Mouse (Mus musculus) cerebellum, adult (tissue): ENCODE measurements around the gene Plod1.

Experiments
- ATAC-seq: cut with Nextera tagmentation; 2 replicates; pipeline ENCODE4 v1.9.2; 2017; ENCODE audit warnings: mild to moderate bottlenecking, moderate library complexity, mixed read lengths; ENCODE audit not compliant: insufficient number of reproducible peaks, low FRiP score, low TSS enrichment

Gene Plod1

DNA sequence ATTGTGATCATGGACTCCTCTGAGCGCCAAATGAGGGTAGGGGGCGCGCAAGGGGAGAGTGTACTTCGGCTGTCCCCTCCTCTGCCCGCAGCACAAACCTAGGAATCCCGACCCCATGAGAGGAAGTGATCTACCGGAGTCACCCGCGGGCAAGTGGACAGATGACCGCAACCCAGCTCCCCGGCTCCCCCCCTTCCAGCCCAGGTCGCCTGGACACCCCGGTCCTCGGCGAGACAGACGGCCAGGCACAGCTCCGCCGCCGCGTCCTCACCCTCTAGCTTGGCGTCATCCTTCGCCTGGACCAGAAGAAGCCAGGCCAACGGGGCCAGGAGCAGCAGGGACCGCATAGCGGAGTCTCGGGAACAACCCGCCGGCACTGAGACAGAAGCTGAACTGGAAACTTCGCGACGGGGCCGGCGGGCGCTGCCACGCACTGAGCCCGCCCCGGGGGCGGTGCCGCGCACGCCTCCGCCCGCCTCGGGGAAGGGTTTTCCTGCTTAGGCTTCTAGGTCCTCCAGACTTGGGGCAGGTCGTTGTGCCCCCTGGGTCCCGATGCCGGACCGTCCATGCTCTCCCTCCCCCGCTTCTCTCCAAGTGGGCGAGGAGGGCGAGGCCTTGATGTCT is at the start of gene Plod1:
Plod1 (minus strand) TSS at position 437 of the 624 bp plus-strand sequence.
- ATAC-seq, result peak; percentile 28

- ATAC-seq, result no peak
These were observed 48.9 kb upstream of the Plod1 start, which contains the start of gene Nppb for GRCm38 (mm10) chr4:147985205-147986132. Nppb (plus strand) TSS chr4:147985788.

DNA sequence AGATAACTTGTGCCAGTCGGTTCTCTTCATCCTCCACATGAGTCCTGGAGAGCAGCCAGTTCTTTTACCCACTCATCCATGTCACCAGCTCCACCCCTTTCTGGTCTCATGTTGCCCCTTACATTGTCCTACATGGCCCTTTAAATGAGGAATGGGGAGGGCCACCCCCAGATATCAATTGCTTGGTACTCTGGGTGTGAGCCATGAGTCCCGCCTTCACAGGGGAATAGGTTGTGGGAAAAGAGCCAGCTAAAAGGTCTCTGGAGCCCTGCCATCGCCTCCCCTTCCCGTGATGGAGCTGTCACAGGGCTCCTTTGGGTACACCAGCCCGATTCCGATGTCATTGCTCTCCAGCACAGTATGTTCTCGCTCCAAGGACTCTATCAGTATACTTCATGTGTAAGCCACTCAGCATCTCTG is 42.9 kb upstream of the Plod1 start:
- no peak for ATAC-seq

GRCm38 (mm10) chr4:147978391-147978790 is 41.8 kb upstream of the Plod1 start:
- no peak for ATAC-seq

DNA sequence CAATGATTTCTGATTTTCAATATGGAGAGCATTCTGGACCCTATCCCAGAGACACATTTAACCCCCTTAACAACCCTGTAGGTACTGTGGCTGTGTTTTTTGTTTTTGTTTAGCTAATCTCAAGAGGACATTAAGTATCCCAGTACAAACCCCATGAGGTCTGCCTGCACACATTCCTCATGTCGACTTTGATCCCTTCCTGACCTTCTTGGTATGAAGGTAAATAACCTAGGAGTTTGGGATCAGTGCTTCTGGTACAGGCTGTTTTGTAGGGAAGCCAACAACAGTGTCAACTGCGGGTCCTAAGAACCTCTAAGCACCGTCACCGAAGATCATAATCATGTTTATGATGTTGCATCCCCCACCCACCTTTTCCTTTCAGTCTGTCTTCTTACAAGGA is 41.2 kb upstream of the Plod1 start:
- no peak for ATAC-seq

GRCm38 (mm10) chr4:147976237-147976636 is 39.7 kb upstream of the Plod1 start:
- ATAC-seq, result no peak

DNA sequence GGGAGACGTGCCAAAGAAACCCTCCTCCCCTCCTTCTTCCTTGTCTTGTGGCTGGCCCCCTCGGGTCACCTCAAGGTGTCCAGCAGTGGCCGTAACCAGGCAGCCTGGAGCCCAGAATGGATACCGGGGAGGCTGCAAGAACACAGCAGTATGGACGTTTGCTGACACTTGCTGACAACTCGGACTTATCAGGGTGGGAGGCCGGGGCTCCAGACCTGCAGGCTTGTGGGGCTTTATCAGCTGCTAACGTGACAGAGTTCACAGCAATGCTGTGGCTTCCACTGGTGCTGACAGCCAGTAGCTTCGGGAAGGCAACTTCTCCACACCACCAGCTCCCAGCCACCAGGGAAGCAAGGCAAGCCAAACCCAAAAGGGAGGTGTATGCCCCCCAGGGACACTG is 32.8 kb upstream of the Plod1 start:
- ATAC-seq, result no peak

DNA sequence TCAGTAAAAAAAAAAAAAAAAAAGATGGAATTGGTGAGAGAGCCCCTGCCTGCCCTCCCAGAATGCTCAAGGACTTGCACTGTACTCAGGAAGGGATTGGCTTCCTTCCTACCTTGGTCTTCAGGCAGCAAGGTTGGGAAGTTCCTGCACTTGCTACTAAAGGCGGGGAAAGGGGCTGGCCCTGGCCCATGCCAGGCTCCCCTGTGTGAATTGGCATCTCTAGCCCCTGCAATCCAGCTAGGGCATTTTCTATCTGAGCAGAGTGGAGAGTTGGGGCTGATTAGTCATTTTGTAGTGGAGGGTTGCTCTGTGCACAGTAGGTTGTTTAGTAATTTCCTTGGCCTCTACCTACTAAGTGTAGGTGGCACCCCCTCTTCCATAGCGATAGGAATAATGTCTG is 32.2 kb upstream of the Plod1 start:
- no peak for ATAC-seq

DNA sequence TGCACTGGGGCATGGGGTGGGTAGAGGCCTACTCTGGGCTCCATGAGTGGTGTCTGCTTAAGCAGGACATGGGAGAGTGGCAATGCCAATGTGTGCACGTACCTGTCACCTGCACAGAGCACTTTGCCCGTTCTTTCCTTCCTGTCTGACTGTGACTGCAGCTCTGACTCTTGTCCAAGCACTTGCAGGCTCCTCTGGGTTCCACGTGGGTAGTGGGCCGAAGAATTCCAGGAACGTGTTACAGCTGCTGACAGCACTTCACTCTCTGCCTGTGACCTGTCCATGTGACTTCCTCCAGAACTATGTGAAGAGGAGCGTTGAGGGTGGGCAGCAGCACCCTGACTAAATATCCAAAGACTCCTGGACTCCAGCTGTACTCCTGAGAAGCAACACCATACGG is 29.1 kb upstream of the Plod1 start:
- no peak for ATAC-seq

GRCm38 (mm10) chr4:147963623-147964022 is 27.1 kb upstream of the Plod1 start:
- ATAC-seq, result no peak

GRCm38 (mm10) chr4:147962781-147963180 is 26.2 kb upstream of the Plod1 start:
- no peak for ATAC-seq

GRCm38 (mm10) chr4:147959881-147960831 is 23.6 kb upstream of the Plod1 start:
- 0 out of 2 replicates have a peak, but pooled peaks have one; percentile 26 for ATAC-seq

- no peak for ATAC-seq
These were observed 20.6 kb upstream of the Plod1 start for GRCm38 (mm10) chr4:147957141-147957540.

DNA sequence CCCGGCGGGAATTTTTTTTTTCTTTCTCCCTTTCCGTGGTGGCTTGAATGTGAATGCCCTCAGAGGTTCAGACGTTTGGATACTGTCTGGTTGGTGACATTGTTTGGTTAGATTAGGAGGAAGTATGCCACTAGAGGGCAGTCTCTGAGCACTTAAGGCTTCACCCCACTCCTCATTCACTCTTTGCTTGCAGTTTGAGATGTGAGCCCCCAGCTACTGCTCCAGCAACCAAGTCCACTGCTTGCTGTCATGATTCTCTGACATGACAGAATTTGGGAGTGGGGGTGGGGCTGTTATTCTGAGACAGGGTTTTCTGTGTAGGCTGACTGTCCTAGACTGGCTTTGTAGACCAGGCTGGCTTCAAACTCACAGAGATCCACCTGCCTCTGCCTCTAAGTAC is 17.0 kb upstream of the Plod1 start:
- no peak for ATAC-seq

DNA sequence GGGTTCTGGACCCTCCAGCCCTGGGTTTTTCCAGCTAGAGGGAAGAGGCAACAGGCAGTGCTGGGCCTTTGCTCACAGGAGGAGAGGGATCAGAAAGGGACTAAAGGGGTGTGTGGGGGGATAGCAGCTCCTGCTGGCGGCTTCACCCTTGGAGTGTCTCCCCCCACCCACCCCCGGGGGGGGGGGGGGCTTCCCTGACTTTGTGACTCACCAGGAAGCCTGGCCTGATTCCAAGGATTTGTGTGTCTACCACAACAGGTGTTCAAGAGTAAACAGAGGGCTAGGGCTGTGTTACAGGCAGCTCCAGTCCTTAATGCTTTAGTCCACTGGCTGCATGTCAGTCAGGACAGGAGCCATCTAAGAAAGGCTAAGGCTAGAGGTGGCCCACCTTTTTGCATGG is 10.9 kb upstream of the Plod1 start:
- no peak for ATAC-seq

DNA sequence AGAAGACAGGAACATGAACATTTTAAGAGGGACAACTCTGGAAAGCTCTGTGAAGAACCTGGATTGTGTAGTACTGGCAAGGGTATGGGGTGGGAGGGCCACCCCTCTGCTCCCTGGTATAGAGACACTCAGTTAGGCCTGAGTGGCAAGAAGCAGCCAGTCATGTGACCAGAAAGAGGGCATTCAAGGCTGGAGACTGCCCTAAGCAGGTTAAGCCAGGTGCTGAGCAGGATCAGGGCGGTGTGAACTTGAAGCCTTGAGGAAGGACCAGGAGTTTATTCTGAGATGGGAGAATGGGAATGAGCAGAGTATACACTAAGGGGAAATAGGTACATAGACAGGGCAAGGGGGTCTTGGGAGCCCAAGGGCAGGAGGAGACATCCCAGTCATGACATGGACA is 6.4 kb upstream of the Plod1 start:
- no peak for ATAC-seq

GRCm38 (mm10) chr4:147941045-147942020 is 4.8 kb upstream of the Plod1 start:
- peak; percentile 36; the same call in 1 of the 2 replicates for ATAC-seq

DNA sequence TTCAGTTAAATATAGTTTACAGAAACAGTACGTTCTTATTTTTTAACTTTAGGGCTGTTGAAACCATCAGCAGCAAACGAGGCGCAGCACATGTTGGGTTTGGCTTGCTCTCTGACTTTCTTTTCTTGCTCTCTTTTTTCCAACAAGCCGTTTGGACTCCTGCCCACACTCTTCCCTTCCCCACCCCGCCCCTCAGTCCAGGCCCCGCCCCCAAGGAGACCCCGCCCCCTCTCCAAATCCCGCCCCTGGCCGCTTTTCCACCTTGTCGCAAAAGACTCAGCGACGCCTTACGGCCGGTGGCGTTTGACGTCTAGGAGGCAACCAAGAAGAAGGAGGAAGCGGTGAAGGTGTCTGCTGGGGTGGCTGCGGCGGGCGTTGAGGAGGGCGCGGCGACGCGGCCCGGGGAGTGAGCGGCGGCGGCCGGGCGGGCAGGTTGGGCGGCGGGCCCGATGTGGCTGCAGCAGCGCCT is 4.0 kb upstream of the Plod1 start, which contains the start of gene 2510039O18Rik:
2510039O18Rik (plus strand) TSS at position 320 of the 469 bp plus-strand sequence.
- peak; percentile 41; the same call in 1 of the 2 replicates for ATAC-seq

GRCm38 (mm10) chr4:147940111-147940510 is 3.5 kb upstream of the Plod1 start:
- ATAC-seq, result no peak
